Mouse (Mus musculus) embryonic facial prominence, embryonic 14.5 days (tissue): ENCODE data around the gene Wdfy4. TPM values are rescaled to one million over a fixed set of nuclear protein-coding genes. Genes with fewer than 3 reads are reported as not detected.

Experiments used
- ATAC-seq: fragments of 200-750 bp; cut with Nextera tagmentation; 2 replicates; pipeline ENCODE4 v1.8.0; 2017; ENCODE audit warnings: low read depth, moderate number of reproducible peaks, moderate TSS enrichment
- DNase-seq: peaks from one replicate; pipeline ENCODE4 v3.0.0-alpha.2; 2015; ENCODE audit warnings: low spot score
- H3K27ac ChIP-seq: fragments of 300-500 bp; sonication (generic); replicated peaks from 2 replicates; pipeline ENCODE4 v1.5.1; 2014; ENCODE audit warnings: low read depth, mild to moderate bottlenecking, low read length, moderate library complexity
- H3K27me3 ChIP-seq: fragments of 300-500 bp; sonication (generic); replicated peaks from 2 replicates; pipeline ENCODE4 v1.6.1; 2014; ENCODE audit warnings: low read length; ENCODE audit not compliant: control insufficient read depth, insufficient read depth
- H3K36me3 ChIP-seq: fragments of 300-500 bp; sonication (generic); 2 replicates; pipeline ENCODE4 v1.6.1; 2014; ENCODE audit warnings: low read length, mixed read lengths; ENCODE audit not compliant: control insufficient read depth, insufficient read depth
- H3K4me1 ChIP-seq: fragments of 300-500 bp; sonication (generic); 2 replicates; pipeline ENCODE4 v1.6.1; 2014; ENCODE audit warnings: antibody characterized with exemption, low read length; ENCODE audit not compliant: control insufficient read depth, insufficient read depth
- H3K4me2 ChIP-seq: fragments of 300-500 bp; sonication (generic); 2 replicates; pipeline ENCODE4 v1.6.1; 2014; ENCODE audit warnings: low read depth, mild to moderate bottlenecking, low read length, moderate library complexity, mixed read lengths
- H3K4me3 ChIP-seq: fragments of 300-500 bp; sonication (generic); 2 replicates; pipeline ENCODE4 v1.5.1; 2014; ENCODE audit warnings: low read depth, mild to moderate bottlenecking, low read length
- H3K9ac ChIP-seq: fragments of 300-500 bp; sonication (generic); 2 replicates; pipeline ENCODE4 v1.6.1; 2014; ENCODE audit warnings: low read depth, mild to moderate bottlenecking, low read length, moderate library complexity, mixed read lengths
- H3K9me3 ChIP-seq: fragments of 300-500 bp; sonication (generic); 2 replicates; pipeline ENCODE4 v1.6.1; 2016; ENCODE audit warnings: low read length; ENCODE audit not compliant: control insufficient read depth
- WGBS: fragments of 180-500 bp; shearing (Covaris S2); extraction: QIAGEN DNeasy Blood & Tissue Kit; methylation state at CpG from one replicate; pipeline ENCODE4 v1.1.7; 2014; 5-methylcytosine and 5-hydroxymethylcytosine counted together
- polyA plus RNA-seq: library from polyadenylated mRNA; unstranded; fragments of >200 nt; fragmentation: Nextera tagmentation; extraction: Ambion mirVana; gene quantifications from 2 replicates; pipeline ENCODE4 v1.2.1, GENCODE M21; 2014

Gene Wdfy4
- polyA plus RNA-seq, 1 experiment from 2014 or later = 0.38 TPM

DNA sequence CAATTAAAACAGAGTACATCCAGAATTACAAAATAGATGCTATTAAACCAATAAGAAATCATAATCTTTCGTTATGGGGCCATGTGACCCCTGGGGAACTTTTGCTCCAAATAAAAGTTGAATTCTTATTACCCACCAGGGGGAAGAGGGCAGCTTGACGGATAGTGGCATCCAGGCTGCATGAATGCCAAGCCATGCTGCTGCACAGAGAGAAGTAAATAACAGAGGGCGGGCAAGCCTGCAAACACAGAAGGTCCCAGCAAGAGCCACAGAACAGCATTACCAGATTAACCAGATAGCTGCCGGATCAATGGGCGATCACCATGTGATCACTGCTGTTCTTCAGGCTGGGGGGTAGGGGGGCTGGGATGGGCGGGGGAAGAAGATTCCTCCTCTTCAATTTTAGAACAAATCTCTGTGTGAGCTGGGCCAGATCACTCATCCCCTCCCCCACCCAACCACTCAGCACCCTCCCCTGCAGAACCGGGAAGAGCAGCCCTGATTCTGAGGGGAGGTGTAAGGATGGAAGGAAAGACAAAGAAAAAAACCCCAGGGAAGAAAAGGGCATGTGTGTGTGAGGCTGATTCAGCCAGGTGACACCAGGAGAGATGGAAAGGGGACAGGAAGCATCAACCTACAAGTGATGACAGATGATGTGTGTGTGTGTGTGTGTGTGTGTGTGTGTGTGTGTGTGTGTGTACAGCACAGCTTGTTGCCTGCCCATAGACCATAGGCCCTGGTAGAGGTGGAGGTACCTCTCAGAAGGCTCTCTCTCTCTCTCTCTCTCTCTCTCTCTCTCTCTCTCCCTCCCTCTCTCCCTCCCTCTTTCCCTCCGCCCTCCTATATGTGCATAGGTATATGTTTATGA is 185.0 kb downstream of the Wdfy4 start:
- 34% methylated on average over 8 of the region's 8 CpGs for WGBS
- ATAC-seq = 0 out of 2 replicates have a peak, but pooled peaks have one; percentile 15
- H3K27me3 ChIP-seq = no peaks in the 10 kb centered on the region

DNA sequence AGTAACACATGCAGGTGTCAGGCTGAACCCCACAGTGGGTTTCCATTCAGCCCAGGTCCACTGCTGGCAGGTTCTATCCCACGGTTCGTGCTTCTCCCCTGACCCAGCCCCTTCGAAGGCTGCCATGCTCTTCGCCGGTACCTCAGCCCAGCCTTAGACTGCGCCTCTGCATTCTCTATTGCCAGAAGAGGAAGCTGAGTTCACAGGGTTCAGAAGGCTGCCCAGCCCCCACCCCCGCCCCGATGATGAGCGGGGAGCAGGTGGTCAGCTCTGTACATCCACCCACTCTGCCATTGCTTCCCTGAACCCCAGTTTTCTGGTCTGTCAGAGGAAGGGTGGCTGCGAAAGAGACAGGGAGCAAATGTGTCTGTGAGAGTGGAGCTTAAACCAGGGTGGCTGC is 185.8 kb downstream of the Wdfy4 start:
- Histone ChIP-seq H3K9ac (no peak overlapping the region), H3K27ac (no peak overlapping the region), H3K36me3 (no peaks in the 10 kb centered on the region), H3K27me3 (no peaks in the 10 kb centered on the region), H3K4me2 (no peak overlapping the region), H3K4me1 (peaks cover 12% of the 10 kb centered on the region), H3K4me3 (no peak overlapping the region), H3K9me3 (no peaks in the 10 kb centered on the region)
- 34% methylated on average over 10 of the region's 10 CpGs for WGBS
- ATAC-seq (no peak), DNase-seq (no peak)

More for the DNA sequence above, 185.0 kb downstream of the Wdfy4 start:
- Histone ChIP-seq H3K9me3 (peaks cover 7% of the 10 kb centered on the region; the same call in 1 of the 2 replicates), H3K4me2 (no peak overlapping the region), H3K36me3 (no peaks in the 10 kb centered on the region), H3K9ac (no peak overlapping the region), H3K27ac (no peak overlapping the region), H3K4me1 (peaks cover 4% of the 10 kb centered on the region), H3K4me3 (no peak overlapping the region)
- DNase-seq = no peak

DNA sequence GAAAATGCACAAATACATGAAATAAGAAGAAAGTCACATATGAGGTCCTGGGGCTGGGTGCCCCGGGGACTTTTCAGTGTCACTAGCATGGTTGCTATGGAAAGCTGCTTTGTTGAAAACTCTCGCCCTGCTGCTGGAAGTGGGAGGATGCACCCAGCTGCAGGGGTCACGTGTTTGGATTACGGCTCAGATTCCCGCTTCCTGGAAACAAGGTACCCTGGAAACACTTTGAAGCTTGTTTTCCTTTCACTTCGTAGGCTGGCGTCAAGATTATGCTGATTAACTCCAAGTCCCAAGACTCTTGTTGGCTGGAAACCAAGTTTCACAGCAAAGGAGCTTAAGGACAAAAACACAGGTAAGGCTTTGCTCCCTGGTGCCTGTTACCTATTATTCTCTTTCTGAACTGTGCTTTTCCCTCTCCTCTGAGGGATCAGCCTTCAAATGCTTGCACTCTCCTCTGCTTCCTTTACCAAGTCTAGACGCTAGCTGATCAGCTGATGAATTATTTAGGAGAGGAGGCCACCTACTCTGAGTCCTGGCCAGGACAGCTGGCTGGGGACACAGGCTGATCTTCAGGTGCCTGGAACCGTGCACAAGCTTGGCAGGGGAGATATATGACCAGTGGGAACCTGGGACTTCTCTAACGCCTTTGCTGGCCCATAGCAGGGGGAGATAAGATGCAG is 190.2 kb downstream of the Wdfy4 start:
- Histone ChIP-seq H3K27ac (peak overlapping the region; percentile 11), H3K4me1 (peaks cover 12% of the 10 kb centered on the region), H3K4me3 (0 out of 2 replicates have a peak overlapping the region, but pooled peaks have one; percentile 9), H3K27me3 (no peaks in the 10 kb centered on the region), H3K4me2 (peak overlapping the region; percentile 36), H3K9me3 (no peaks in the 10 kb centered on the region), H3K36me3 (no peaks in the 10 kb centered on the region), H3K9ac (0 out of 2 replicates have a peak overlapping the region, but pooled peaks have one; percentile 10)
- DNase-seq (peak; percentile 90), ATAC-seq (peak; percentile 90)
- 0% methylated on average over 10 of the region's 10 CpGs for whole genome bisulfite sequencing

DNA sequence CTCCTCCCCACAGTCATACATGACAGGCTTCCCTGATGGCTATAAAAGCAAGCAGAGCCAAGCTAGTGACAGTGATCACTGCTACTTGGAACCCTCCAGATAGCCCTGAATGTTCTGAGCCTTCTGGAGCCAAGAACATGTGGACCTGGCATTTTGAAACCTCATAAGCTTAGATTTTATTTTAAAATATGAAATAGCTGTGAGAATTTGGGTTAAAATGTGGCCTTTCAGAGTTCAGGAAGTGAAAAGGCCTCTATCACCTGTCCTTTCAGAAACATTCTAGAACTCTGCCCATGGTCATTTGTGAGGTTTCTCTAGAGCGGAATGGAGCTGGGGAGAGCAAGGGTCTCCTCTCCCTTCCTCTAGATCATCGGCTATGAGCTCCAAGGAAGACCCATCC is 194.2 kb downstream of the Wdfy4 start, which contains the start of gene Lrrc18:
Gene Lrrc18 (plus strand): TSS at position 301 of the 400 bp plus-strand sequence.
- Histone ChIP-seq H3K27ac (no peak within 1 kb of the TSS), H3K9me3 (no peaks in the 10 kb centered on the region), H3K4me1 (peaks cover 12% of the 10 kb centered on the region), H3K9ac (no peak within 1 kb of the TSS), H3K36me3 (no peaks in the 10 kb centered on the region), H3K27me3 (no peaks in the 10 kb centered on the region), H3K4me3 (no peak within 1 kb of the TSS), H3K4me2 (no peak within 1 kb of the TSS)
- ATAC-seq (no peak), DNase-seq (no peak)
- 88% methylated on average over 2 of the region's 2 CpGs for WGBS

DNA sequence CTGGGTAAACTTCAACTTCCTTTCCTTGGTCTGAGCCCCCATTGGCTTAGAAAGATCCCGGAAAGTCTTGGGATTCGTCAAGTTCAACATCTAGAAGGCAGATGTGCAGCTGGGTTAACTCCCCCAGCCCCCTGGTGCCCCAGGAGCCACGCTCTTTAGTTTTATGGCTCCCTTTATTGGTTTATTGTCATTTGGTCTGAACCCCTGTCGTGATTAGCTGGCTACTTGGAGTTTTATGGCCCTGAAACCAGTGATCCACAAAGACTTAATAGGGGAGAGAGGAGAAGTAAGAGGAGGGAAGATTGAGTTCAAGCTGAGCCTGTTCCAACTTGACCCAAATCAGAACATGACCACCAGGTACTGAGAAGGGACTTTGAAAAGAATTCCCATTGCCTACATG is 198.6 kb downstream of the Wdfy4 start:
- no peaks in the 10 kb centered on the region for H3K9me3 ChIP-seq
- ATAC-seq (no peak), DNase-seq (no peak)
- no peak overlapping the region for H3K27ac ChIP-seq
- H3K36me3 ChIP-seq = no peaks in the 10 kb centered on the region
- peaks cover 8% of the 10 kb centered on the region; the same call in 1 of the 2 replicates for H3K4me1 ChIP-seq
- H3K27me3 ChIP-seq = no peaks in the 10 kb centered on the region
- no peak overlapping the region for H3K4me3 ChIP-seq
- WGBS = 71% methylated on average over 4 of the region's 4 CpGs
- H3K9ac ChIP-seq = no peak overlapping the region
- H3K4me2 ChIP-seq = no peak overlapping the region

DNA sequence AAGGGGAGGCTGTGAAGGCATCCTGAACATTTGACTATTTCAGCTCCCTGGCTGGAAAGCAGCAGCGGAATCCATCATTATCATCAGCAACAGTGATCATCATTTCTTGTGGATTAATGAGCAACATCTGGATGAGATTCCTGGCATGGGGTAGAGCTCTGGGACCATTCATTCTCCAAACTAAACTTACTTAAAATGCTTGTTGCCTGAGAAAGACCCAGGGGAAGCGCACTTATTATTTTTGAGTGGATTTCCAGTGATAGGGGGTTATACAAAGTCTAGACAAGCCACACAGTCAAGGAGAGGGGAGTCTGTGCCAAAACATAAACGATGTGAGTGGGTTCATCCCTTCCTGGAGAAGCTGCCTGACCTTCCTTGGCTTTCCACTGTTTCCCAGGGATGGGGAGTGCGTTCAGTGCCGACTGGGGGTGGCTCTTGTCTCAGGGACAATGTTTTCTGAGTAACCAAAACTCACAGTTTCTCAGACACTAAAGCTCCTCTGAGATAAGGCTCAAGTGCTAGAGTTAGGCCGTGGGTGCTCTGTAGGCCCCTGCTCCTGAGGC is 201.1 kb downstream of the Wdfy4 start:
- Histone ChIP-seq H3K9ac (no peak overlapping the region), H3K27ac (0 out of 2 replicates have a peak overlapping the region, but pooled peaks have one; percentile 12), H3K27me3 (no peaks in the 10 kb centered on the region), H3K36me3 (no peaks in the 10 kb centered on the region), H3K4me3 (no peak overlapping the region), H3K9me3 (no peaks in the 10 kb centered on the region), H3K4me2 (no peak overlapping the region), H3K4me1 (peaks cover 8% of the 10 kb centered on the region; the same call in 1 of the 2 replicates)
- ATAC-seq (peak; percentile 85), DNase-seq (peak; percentile 84)
- WGBS = 50% methylated on average over 6 of the region's 6 CpGs

DNA sequence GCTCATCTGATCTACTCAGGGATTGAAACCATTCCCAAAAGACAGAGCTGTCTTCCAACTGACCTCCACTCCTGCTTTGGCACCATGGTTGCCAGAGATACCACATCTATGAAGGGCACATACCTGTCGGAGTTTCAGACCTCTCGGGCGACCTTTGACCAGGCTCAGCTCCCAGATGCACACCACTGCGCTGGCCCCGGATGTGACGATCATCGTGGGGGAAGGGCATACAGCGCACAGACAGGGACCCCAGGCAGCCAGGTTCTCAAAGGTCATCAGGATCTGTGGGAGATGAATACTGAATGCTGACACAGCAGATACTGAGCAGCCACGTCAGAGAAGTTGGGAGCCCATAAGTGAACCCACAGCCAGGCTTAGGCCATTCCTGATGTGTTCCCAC is 214.6 kb downstream of the Wdfy4 start:
- WGBS = 68% methylated on average over 9 of the region's 9 CpGs
- Histone ChIP-seq H3K4me1 (no peaks in the 10 kb centered on the region), H3K27ac (no peak overlapping the region), H3K4me3 (no peak overlapping the region), H3K9ac (no peak overlapping the region), H3K9me3 (no peaks in the 10 kb centered on the region), H3K27me3 (no peaks in the 10 kb centered on the region), H3K4me2 (no peak overlapping the region), H3K36me3 (no peaks in the 10 kb centered on the region)
- DNase-seq = no peak
- ATAC-seq = no peak

DNA sequence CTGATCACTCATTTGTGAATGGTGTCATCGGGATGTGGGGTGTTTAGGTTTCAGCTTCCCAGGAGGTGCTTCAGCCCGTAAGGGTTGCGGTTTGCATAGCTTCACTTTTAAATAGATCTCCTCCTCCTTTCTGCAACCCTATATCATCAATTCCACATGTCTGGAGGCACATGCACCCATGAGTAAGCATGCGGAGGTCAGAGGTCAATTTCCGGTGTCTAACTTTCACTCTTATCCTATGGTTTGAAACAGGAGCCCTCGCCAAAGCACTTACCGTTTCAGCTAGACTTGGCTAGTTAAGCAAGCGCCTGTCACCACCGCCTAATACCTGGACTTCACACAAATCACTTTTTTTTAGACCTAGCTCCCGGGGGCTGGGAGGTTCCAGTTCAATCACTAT is 220.6 kb downstream of the Wdfy4 start:
- Histone ChIP-seq H3K4me2 (no peak overlapping the region), H3K9me3 (no peaks in the 10 kb centered on the region), H3K36me3 (no peaks in the 10 kb centered on the region), H3K4me1 (peaks cover 11% of the 10 kb centered on the region), H3K9ac (no peak overlapping the region), H3K4me3 (no peak overlapping the region), H3K27ac (no peak overlapping the region), H3K27me3 (no peaks in the 10 kb centered on the region)
- peak; percentile 38 for DNase-seq
- WGBS = 35% methylated on average over 10 of the region's 10 CpGs
- ATAC-seq = no peak
